Mouse (Mus musculus): ENCODE measurements around the gene Gm14409.
"Not testable (repeated sequence)": the region's sequence is repeated elsewhere in the genome, so short reads cannot be mapped to it uniquely, and the experiment has no call there.

DNA sequence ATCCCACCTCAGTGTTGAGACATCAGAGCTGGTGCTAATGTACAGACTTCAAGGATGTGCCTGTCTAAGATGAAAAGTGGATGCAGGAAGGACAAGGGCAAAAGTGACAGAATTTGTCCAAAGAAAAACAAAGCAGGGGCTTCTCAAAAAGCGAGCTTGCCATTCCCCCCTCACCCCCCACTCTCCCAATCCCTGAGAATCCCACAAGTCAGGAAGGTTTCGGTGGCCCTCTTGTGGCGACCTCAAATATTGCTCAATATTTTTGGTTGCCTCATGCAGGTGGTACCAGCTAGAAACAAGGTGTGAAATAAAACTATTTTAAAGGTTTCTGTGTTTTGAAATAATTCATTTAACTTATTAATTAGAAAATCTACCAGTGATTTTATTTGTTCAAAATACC lies 16.9 kb upstream of the Gm14409 start:
- TF ChIP-seq POLR2A, CTCF (IDR thresholded peaks at IDR 0.05; ENCODE audit: extremely low read depth, insufficient read depth, low read length): not testable (repeated sequence)

Data from cortical plate, adult 2 months (tissue).